21 mouse cellular contexts compared by ENCODE assay signal in the genomic region with DNA sequence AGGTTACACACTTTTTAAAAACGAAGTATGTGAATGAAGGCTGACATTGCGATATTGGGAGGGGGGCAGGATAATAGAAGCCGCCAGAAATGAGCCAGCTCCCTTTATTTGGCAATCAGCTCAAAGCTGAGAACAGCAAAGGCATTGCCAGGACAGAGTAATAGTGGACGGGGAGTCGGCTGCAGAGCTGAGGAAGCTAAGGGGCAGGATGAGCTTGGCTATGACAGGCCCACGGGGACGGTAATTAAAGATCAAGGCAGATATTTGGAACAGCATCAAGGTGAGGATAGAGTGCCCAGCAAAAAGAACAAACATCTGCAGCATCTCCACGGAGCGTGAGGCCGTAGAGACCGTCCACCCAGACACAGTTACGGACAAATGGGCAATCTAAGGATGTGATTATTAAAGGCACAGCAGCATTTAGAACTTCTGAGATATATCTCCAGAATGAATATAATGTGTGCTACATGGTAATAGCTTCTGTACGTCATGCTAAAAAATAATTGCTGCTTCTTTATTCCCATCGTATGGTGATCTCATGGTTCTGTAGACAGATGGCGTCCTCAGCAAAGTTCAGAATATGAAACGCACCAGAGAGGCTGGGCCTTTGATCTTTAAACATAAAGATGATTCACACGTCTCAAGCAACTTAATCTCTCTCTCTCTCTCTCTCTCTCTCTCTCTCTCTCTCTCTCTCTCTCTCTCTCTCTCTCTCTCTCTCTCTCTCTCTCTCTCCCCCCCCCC.
A peak's percentile ranks its signal among the peaks of the same experiment; 100 is the strongest.
DNase-seq lines count a peak whose midpoint lies in the region; ATAC-seq and TF ChIP-seq lines count a peak whose summit lies in the region.
"Had no signal": no experiment of that assay in that cellular context is flagged by ENCODE, and none has a peak within 500 bp of the region (broad histone marks: within the 10 kb centered on the region; RNA-seq: fewer than 3 reads in every experiment).

No protein-coding gene starts in this region.

- peak; percentile 25; the same call in 1 of the 2 replicates for ATAC-seq in forebrain, postnatal 0 days
- ATAC-seq in forebrain, embryonic 11.5 days (replicated peaks; ENCODE audit: low FRiP score), result no peak
- ATAC-seq in hindbrain, postnatal 0 days, result peak; percentile 47; the same call in 1 of the 2 replicates
- ATAC-seq in neural tube, embryonic 14.5 days (ENCODE audit: low read depth), result peak; percentile 49; the same call in 1 of the 2 replicates
- ATAC-seq: intestine, embryonic 16.5 days had no signal

- TF ChIP-seq CTCF in forebrain, postnatal 0 days (IDR thresholded peaks at IDR 0.05; ENCODE audit: low read depth), result no peak
- no peak for TF ChIP-seq CTCF in left cerebral cortex, adult 2 months (IDR thresholded peaks at IDR 0.05)
- TF ChIP-seq CTCF in hindbrain, postnatal 0 days (IDR thresholded peaks at IDR 0.05; ENCODE audit: low read depth), result no peak

- intact Hi-C loops in left cerebral cortex, adult 2 months (cut with DNase I), result no loop called here
- intact Hi-C loops in left cerebral cortex, postnatal 4 days (cut with DNase I), result no loop called here

- no peaks in the 10 kb centered on the region for H3K36me3 ChIP-seq in forebrain, postnatal 0 days (ENCODE audit: insufficient read depth)
- no peaks in the 10 kb centered on the region for H3K36me3 ChIP-seq in forebrain, embryonic 11.5 days (ENCODE audit: control insufficient read depth, insufficient read depth, low read length)
- H3K36me3 ChIP-seq in hindbrain, postnatal 0 days (ENCODE audit: insufficient read depth, low read length), result no peaks in the 10 kb centered on the region
- H3K36me3 ChIP-seq in neural tube, embryonic 14.5 days (ENCODE audit: control insufficient read depth, insufficient read depth, low read length), result no peaks in the 10 kb centered on the region
- H3K36me3 ChIP-seq: heart, embryonic 15.5 days; limb, embryonic 13.5 days; liver, embryonic 13.5 days had no signal

- no peak overlapping the region for H3K4me3 ChIP-seq in forebrain, postnatal 0 days (ENCODE audit: low read depth, low read length)
- no peak overlapping the region for H3K4me3 ChIP-seq in forebrain, embryonic 11.5 days (ENCODE audit: low read depth, low read length)
- H3K4me3 ChIP-seq in left cerebral cortex, adult 2 months, result no peak overlapping the region
- H3K4me3 ChIP-seq in hindbrain, postnatal 0 days (ENCODE audit: low read length), result no peak overlapping the region
- no peak overlapping the region for H3K4me3 ChIP-seq in neural tube, embryonic 14.5 days (ENCODE audit: low read depth, low read length)
- H3K4me3 ChIP-seq: heart, adult 2 months; heart, embryonic 15.5 days; limb, embryonic 13.5 days; liver, embryonic 13.5 days; myocyte had no signal

- H3K9me3 ChIP-seq in forebrain, postnatal 0 days (ENCODE audit: low read length), result no peaks in the 10 kb centered on the region
- no peaks in the 10 kb centered on the region for H3K9me3 ChIP-seq in forebrain, embryonic 11.5 days (ENCODE audit: control insufficient read depth, low read length)
- H3K9me3 ChIP-seq in hindbrain, postnatal 0 days (ENCODE audit: low read length), result no peaks in the 10 kb centered on the region
- no peaks in the 10 kb centered on the region for H3K9me3 ChIP-seq in neural tube, embryonic 14.5 days (ENCODE audit: control insufficient read depth, low read length)
- H3K9me3 ChIP-seq: heart, embryonic 15.5 days; limb, embryonic 13.5 days had no signal

- H3K27ac ChIP-seq in forebrain, postnatal 0 days (ENCODE audit: low read depth, low read length), result no peak overlapping the region
- H3K27ac ChIP-seq in forebrain, embryonic 11.5 days (ENCODE audit: low read depth, low read length), result no peak overlapping the region
- H3K27ac ChIP-seq in left cerebral cortex, adult 2 months, result peak overlapping the region; percentile 25; the same call in 1 of the 2 replicates
- no peak overlapping the region for H3K27ac ChIP-seq in hindbrain, postnatal 0 days
- no peak overlapping the region for H3K27ac ChIP-seq in neural tube, embryonic 14.5 days (ENCODE audit: low read depth, low read length)
- H3K27ac ChIP-seq: heart, adult 2 months; heart, embryonic 15.5 days; limb, embryonic 13.5 days; liver, embryonic 13.5 days; stomach, postnatal 0 days had no signal

- 52% methylated on average over 17 of the region's 17 CpGs for WGBS in forebrain, postnatal 0 days
- 83% methylated on average over 17 of the region's 17 CpGs for WGBS in forebrain, embryonic 11.5 days
- 48% methylated on average over 17 of the region's 17 CpGs for WGBS in hindbrain, postnatal 0 days
- WGBS in neural tube, embryonic 14.5 days, result 65% methylated on average over 17 of the region's 17 CpGs

- H3K4me2 ChIP-seq in forebrain, postnatal 0 days (ENCODE audit: low read depth), result no peak overlapping the region
- no peak overlapping the region for H3K4me2 ChIP-seq in forebrain, embryonic 11.5 days (ENCODE audit: low read depth, low read length, severe bottlenecking)
- 0 out of 2 replicates have a peak overlapping the region, but pooled peaks have one; percentile 18 for H3K4me2 ChIP-seq in hindbrain, postnatal 0 days (ENCODE audit: low read depth, low read length)
- no peak overlapping the region for H3K4me2 ChIP-seq in neural tube, embryonic 14.5 days (ENCODE audit: low read depth, low read length)
- H3K4me2 ChIP-seq: heart, embryonic 15.5 days; limb, embryonic 13.5 days; liver, embryonic 13.5 days; lung, embryonic 14.5 days had no signal

- no peak overlapping the region for H3K9ac ChIP-seq in forebrain, postnatal 0 days
- H3K9ac ChIP-seq in forebrain, embryonic 11.5 days (ENCODE audit: low read length), result no peak overlapping the region
- no peak overlapping the region; the same call in 1 of the 2 replicates for H3K9ac ChIP-seq in hindbrain, postnatal 0 days (replicated peaks; ENCODE audit: low read length)
- no peak overlapping the region for H3K9ac ChIP-seq in neural tube, embryonic 14.5 days (replicated peaks; ENCODE audit: low read depth, low read length)
- H3K9ac ChIP-seq: heart, embryonic 15.5 days; limb, embryonic 13.5 days; liver, embryonic 13.5 days; lung, embryonic 14.5 days had no signal

- no peaks in the 10 kb centered on the region for H3K27me3 ChIP-seq in forebrain, postnatal 0 days (ENCODE audit: insufficient read depth, low read length)
- no peaks in the 10 kb centered on the region for H3K27me3 ChIP-seq in forebrain, embryonic 11.5 days (ENCODE audit: control insufficient read depth, insufficient read depth, low read length)
- H3K27me3 ChIP-seq in hindbrain, postnatal 0 days (ENCODE audit: insufficient read depth, low read length), result no peaks in the 10 kb centered on the region
- no peaks in the 10 kb centered on the region for H3K27me3 ChIP-seq in neural tube, embryonic 14.5 days (ENCODE audit: control insufficient read depth, insufficient read depth, low read length)
- H3K27me3 ChIP-seq: heart, embryonic 15.5 days; limb, embryonic 13.5 days; liver, embryonic 13.5 days had no signal

- DNase-seq in forebrain, postnatal 0 days, result no peak
- no peak for DNase-seq in forebrain, embryonic 11.5 days (ENCODE audit: low spot score)
- DNase-seq in left cerebral cortex, adult 2 months (ENCODE audit: extremely low spot score in 1 of 2, low spot score in 2 of 2), result no peak
- no peak for DNase-seq in left cerebral cortex, postnatal 4 days
- DNase-seq in hindbrain, postnatal 0 days (ENCODE audit: low spot score), result peak; percentile 42
- no peak for DNase-seq in ovary, postnatal 36 days (ENCODE audit: low spot score)
- DNase-seq: cerebellum, postnatal 36 days; gastrocnemius, postnatal 14 days; heart, adult 2 months; heart, postnatal 4 days; kidney, postnatal 36 days; liver, embryonic 13.5 days; lung, embryonic 14.5 days; lung, postnatal 36 days; right cerebral cortex, adult 18-20 months had no signal

- no peaks in the 10 kb centered on the region for H3K4me1 ChIP-seq in forebrain, postnatal 0 days (ENCODE audit: insufficient read depth)
- H3K4me1 ChIP-seq in forebrain, embryonic 11.5 days (replicated peaks; ENCODE audit: control insufficient read depth, insufficient read depth, low read length), result no peaks in the 10 kb centered on the region
- H3K4me1 ChIP-seq in hindbrain, postnatal 0 days (ENCODE audit: insufficient read depth, low read length), result peaks cover 6% of the 10 kb centered on the region
- H3K4me1 ChIP-seq in neural tube, embryonic 14.5 days (ENCODE audit: control insufficient read depth, insufficient read depth, low read length), result peaks cover 11% of the 10 kb centered on the region; the same call in 1 of the 2 replicates
- H3K4me1 ChIP-seq: heart, embryonic 15.5 days; limb, embryonic 13.5 days; liver, embryonic 13.5 days had no signal
